Mouse (Mus musculus) MEL (cell line): ENCODE data around the gene Igfals. TPM values are rescaled to one million over a fixed set of nuclear protein-coding genes. Genes with fewer than 3 reads are reported as not detected.

ENCODE experiments used
- DNase-seq: peaks from one replicate; pipeline ENCODE4 v3.0.0; 2011; ENCODE audit warnings: low read depth, low spot score
- H3K27ac ChIP-seq: 2 replicates; pipeline ENCODE4 v1.5.1; 2012; ENCODE audit warnings: low read depth, mild to moderate bottlenecking, control low read depth, low read length, moderate library complexity; ENCODE audit not compliant: control insufficient read depth
- H3K27me3 ChIP-seq, 2 experiments: fragments of 150-350 bp in 1 of 2; sonication (generic) in 1 of 2; 2 replicates each; pipeline ENCODE4 v1.6.1; 2012; ENCODE audit warnings: low read length in 2 of 2, mild to moderate bottlenecking in 2 of 2, improper control_type of control experiment in 1 of 2, moderate library complexity in 1 of 2; ENCODE audit not compliant: insufficient read depth in 2 of 2, control insufficient read depth in 1 of 2
- H3K36me3 ChIP-seq, 2 experiments: 2 replicates each; pipeline ENCODE4 v1.6.1; 2012 to 2014; ENCODE audit warnings: low read length in 2 of 2, improper control_type of control experiment in 1 of 2, inconsistent platforms in 1 of 2, mild to moderate bottlenecking in 1 of 2; ENCODE audit not compliant: insufficient read depth in 2 of 2, control insufficient read depth in 1 of 2
- H3K4me1 ChIP-seq, 2 experiments: fragments of 150-350 bp in 1 of 2; sonication (generic) in 1 of 2; 2 replicates each; pipeline ENCODE4 v1.6.1; 2012; ENCODE audit warnings: low read length in 2 of 2, improper control_type of control experiment in 1 of 2, mild to moderate bottlenecking in 1 of 2; ENCODE audit not compliant: insufficient read depth in 2 of 2, control insufficient read depth in 1 of 2
- H3K4me3 ChIP-seq, 2 experiments: fragments of 150-350 bp in 1 of 2; sonication (generic) in 1 of 2; 2 replicates each; pipeline ENCODE4 v1.5.1; 2012; ENCODE audit warnings: low read depth in 2 of 2, low read length in 2 of 2, mild to moderate bottlenecking in 2 of 2, moderate library complexity in 2 of 2, control low read depth in 1 of 2, improper control_type of control experiment in 1 of 2; ENCODE audit not compliant: control insufficient read depth in 1 of 2, insufficient read depth in 1 of 2
- H3K79me2 ChIP-seq: 2 replicates; pipeline ENCODE4 v1.6.1; 2012; ENCODE audit warnings: mild to moderate bottlenecking, low read length, moderate library complexity; ENCODE audit not compliant: control insufficient read depth, poor library complexity, insufficient read depth
- H3K9ac ChIP-seq: 2 replicates; pipeline ENCODE4 v1.6.1; 2012; ENCODE audit warnings: low read depth, mild to moderate bottlenecking, control low read depth, low read length, moderate library complexity; ENCODE audit not compliant: control insufficient read depth, poor library complexity, severe bottlenecking
- H3K9me3 ChIP-seq: fragments of 150-350 bp; sonication (generic); replicated peaks from 2 replicates; pipeline ENCODE4 v1.6.1; 2012; ENCODE audit warnings: mild to moderate bottlenecking, low read length, improper control_type of control experiment, moderate library complexity; ENCODE audit not compliant: insufficient read depth
- BHLHE40 ChIP-seq: IDR thresholded peaks from 2 replicates; pipeline ENCODE4 v1.6.1; 2012; ENCODE audit warnings: low read depth, mild to moderate bottlenecking, inconsistent platforms, low read length, improper control_type of control experiment, borderline replicate concordance
- E2F4 ChIP-seq: IDR thresholded peaks from 2 replicates; pipeline ENCODE4 v1.6.1; 2011; ENCODE audit warnings: low read depth, low read length, improper control_type of control experiment, borderline replicate concordance
- ELF1 ChIP-seq: IDR thresholded peaks from 2 replicates; pipeline ENCODE4 v1.6.1; 2014; ENCODE audit warnings: low read depth, mild to moderate bottlenecking, inconsistent platforms, low read length, improper control_type of control experiment, moderate library complexity
- JUND ChIP-seq: IDR thresholded peaks from 2 replicates; pipeline ENCODE4 v1.6.1; 2011; ENCODE audit warnings: low read depth, mild to moderate bottlenecking, improper control_type of control experiment, low read length
- KAT2A ChIP-seq: conservative IDR thresholded peaks from 2 replicates; pipeline ENCODE4 v1.6.1; 2012; ENCODE audit warnings: low read depth, low read length, improper control_type of control experiment, inconsistent platforms
- MAX ChIP-seq: IDR thresholded peaks from 2 replicates; pipeline ENCODE4 v1.6.1; 2011; ENCODE audit warnings: low read length, improper control_type of control experiment
- MAZ ChIP-seq: IDR thresholded peaks from 2 replicates; pipeline ENCODE4 v1.6.1; 2012; ENCODE audit warnings: low read depth, mild to moderate bottlenecking, inconsistent platforms, low read length, improper control_type of control experiment
- MEF2A ChIP-seq: IDR thresholded peaks from 2 replicates; pipeline ENCODE4 v1.6.1; 2014; ENCODE audit warnings: low read depth, mild to moderate bottlenecking, inconsistent platforms, low read length, improper control_type of control experiment; ENCODE audit not compliant: poor library complexity, insufficient replicate concordance, severe bottlenecking; ENCODE audit errors: extremely low read depth
- MYB ChIP-seq: IDR thresholded peaks from 2 replicates; pipeline ENCODE4 v1.6.1; 2011; ENCODE audit warnings: mild to moderate bottlenecking, low read depth, low read length, improper control_type of control experiment
- MYC ChIP-seq: IDR thresholded peaks from 2 replicates; pipeline ENCODE4 v1.6.1; 2011; ENCODE audit warnings: low read depth, mild to moderate bottlenecking, low read length, improper control_type of control experiment, moderate library complexity
- POLR2AphosphoS5 ChIP-seq: IDR thresholded peaks from 2 replicates; pipeline ENCODE4 v1.6.1; 2012; ENCODE audit warnings: low read depth, borderline replicate concordance, mild to moderate bottlenecking, inconsistent platforms, low read length, moderate library complexity, mixed read lengths
- RCOR1 ChIP-seq: IDR thresholded peaks from 2 replicates; pipeline ENCODE4 v1.6.1; 2012; ENCODE audit warnings: low read depth, mild to moderate bottlenecking, inconsistent platforms, low read length, improper control_type of control experiment
- SIN3A ChIP-seq: IDR thresholded peaks from 2 replicates; pipeline ENCODE4 v1.6.1; 2012; ENCODE audit warnings: low read length, improper control_type of control experiment, inconsistent platforms
- TBP ChIP-seq: IDR thresholded peaks from 2 replicates; pipeline ENCODE4 v1.8.0; 2011; ENCODE audit warnings: low read depth, low read length, improper control_type of control experiment
- USF2 ChIP-seq, 2 experiments: IDR thresholded peaks; 2 replicates each; pipeline ENCODE4 v1.6.1; 2011 to 2012; ENCODE audit warnings: improper control_type of control experiment in 2 of 2, low read length in 2 of 2, borderline replicate concordance in 1 of 2, inconsistent platforms in 1 of 2, low read depth in 1 of 2, mild to moderate bottlenecking in 1 of 2; ENCODE audit not compliant: insufficient read depth in 1 of 2
- ZKSCAN1 ChIP-seq: IDR thresholded peaks from 2 replicates; pipeline ENCODE4 v1.6.1; 2012; ENCODE audit warnings: low read depth, mild to moderate bottlenecking, inconsistent platforms, low read length, improper control_type of control experiment, moderate library complexity
- ZNF384 ChIP-seq: IDR thresholded peaks from 2 replicates; pipeline ENCODE4 v1.6.1; 2012; ENCODE audit warnings: low read depth, mild to moderate bottlenecking, inconsistent platforms, low read length, improper control_type of control experiment
- polyA plus RNA-seq, 2 experiments: library from polyadenylated mRNA; stranded (reverse) in 1 of 2; unstranded in 1 of 2; fragments of >175 nt in 1 of 2; fragments of >200 nt in 1 of 2; gene quantifications; 2 replicates each; pipeline versions ENCODE4 v1.2.1 to v1.2.4; 2012; ENCODE audit warnings: low replicate concordance in 2 of 2, low read depth in 1 of 2; ENCODE audit not compliant: insufficient read length in 2 of 2, insufficient read depth in 1 of 2, missing spikeins in 1 of 2
- total RNA-seq: library from RNA; depleted of rRNA; stranded (reverse); fragments of 300-350 nt; gene quantifications from 2 replicates; pipeline ENCODE4 v1.2.3, GENCODE M21; 2012

The Igfals gene
- total and polyA plus RNA-seq, 3 experiments, result 0.04 TPM; not detected in 2

- no peak for TF ChIP-seq E2F4
- TF ChIP-seq TBP, result no peak
- no peak for TF ChIP-seq ZKSCAN1
- no peak for TF ChIP-seq MEF2A
- no peak for TF ChIP-seq RCOR1
- TF ChIP-seq POLR2AphosphoS5, result no peak
- TF ChIP-seq USF2 (IDR thresholded peaks at IDR 0.05; ENCODE audit: borderline replicate concordance in 1 of 2, insufficient read depth in 1 of 2, low read depth in 1 of 2, low read length in 2 of 2), result no peak
- no peak for TF ChIP-seq MYC
- no peak for TF ChIP-seq MAX
- no peak for TF ChIP-seq ZNF384
- TF ChIP-seq KAT2A, result no peak
- no peak for TF ChIP-seq ELF1
- no peak for TF ChIP-seq JUND
- TF ChIP-seq MYB, result no peak
- TF ChIP-seq MAZ, result no peak
- H3K9me3 ChIP-seq, result no peaks in the 10 kb centered on the region
- H3K79me2 ChIP-seq, result peaks cover 16% of the 10 kb centered on the region
- no peaks in the 10 kb centered on the region for H3K27me3 ChIP-seq
- no peak overlapping the region for H3K9ac ChIP-seq
- no peak overlapping the region for H3K4me3 ChIP-seq
- no peak for DNase-seq
- H3K27ac ChIP-seq, result no peak overlapping the region
- H3K4me1 ChIP-seq, result peaks cover 2 to 18% of the 10 kb centered on the region in 2 experiments; a peak in 3 of 4 replicates
- H3K36me3 ChIP-seq, result peaks cover 0 to 13% of the 10 kb centered on the region in 2 experiments; a peak in 3 of 4 replicates
Observed at GRCm38 (mm10) chr17:24900014-24900413, 34.2 kb downstream of the Igfals start.

- DNase-seq, result no peak
- peaks cover 0 to 11% of the 10 kb centered on the region in 2 experiments for H3K36me3 ChIP-seq
- no peaks in the 10 kb centered on the region for H3K9me3 ChIP-seq
- no peaks in the 10 kb centered on the region for H3K27me3 ChIP-seq
- no peak for TF ChIP-seq BHLHE40
- no peak for TF ChIP-seq TBP
- no peak for TF ChIP-seq SIN3A
- H3K4me3 ChIP-seq, result no peak overlapping the region
- H3K27ac ChIP-seq, result no peak overlapping the region
- no peak overlapping the region for H3K9ac ChIP-seq
- peaks cover 2 to 12% of the 10 kb centered on the region in 2 experiments; a peak in 3 of 4 replicates for H3K4me1 ChIP-seq
- H3K79me2 ChIP-seq, result 0 out of 2 replicates have a peak, but pooled peaks cover under 1% of the 10 kb centered on the region
Observed at GRCm38 (mm10) chr17:24902124-24902523, 36.3 kb downstream of the Igfals start.
